Mouse (Mus musculus): ENCODE measurements at regions not wholly inside any gene's neighbourhood (a gene's known extent, or its start where the extent isn't known, plus 50 kb on each side); places are given as distances from the start of the nearest gene placed in this dataset.
A peak's percentile ranks its signal among the peaks of the same experiment; 100 is the strongest.

DNA sequence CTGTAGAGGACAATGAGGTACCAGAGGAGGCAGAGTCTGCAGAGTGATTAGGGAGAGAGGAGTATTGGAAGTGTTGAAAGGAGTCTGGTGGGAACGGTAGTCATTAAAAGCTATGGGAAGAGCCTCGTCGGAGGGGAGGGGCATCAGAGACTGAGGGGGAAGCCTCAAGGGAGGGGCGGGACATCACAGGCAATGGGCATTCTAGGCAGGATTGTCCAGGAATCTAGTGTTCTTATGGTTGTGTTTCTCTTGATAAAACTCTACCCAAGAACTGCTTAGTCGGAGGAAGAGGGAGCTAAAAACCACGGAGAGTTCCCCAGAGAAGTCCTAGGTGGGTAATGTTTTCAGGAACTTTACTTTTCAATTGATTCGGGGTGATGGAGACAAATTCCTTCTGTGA, 90.2 kb downstream of the Sec23ip start:
- no peak overlapping the region for H3K27ac ChIP-seq (ENCODE audit: insufficient read depth, low read length)
- no peak for TF ChIP-seq CTCF (IDR thresholded peaks at IDR 0.05; ENCODE audit: borderline replicate concordance, insufficient read depth, low read length)
- TF ChIP-seq POLR2A (IDR thresholded peaks at IDR 0.05; ENCODE audit: low read depth, low read length): no peak
- no peak overlapping the region for H3K4me3 ChIP-seq (ENCODE audit: insufficient read depth, low read length)
- H3K4me1 ChIP-seq (ENCODE audit: control insufficient read depth, insufficient read depth, low read length): no peaks in the 10 kb centered on the region

DNA sequence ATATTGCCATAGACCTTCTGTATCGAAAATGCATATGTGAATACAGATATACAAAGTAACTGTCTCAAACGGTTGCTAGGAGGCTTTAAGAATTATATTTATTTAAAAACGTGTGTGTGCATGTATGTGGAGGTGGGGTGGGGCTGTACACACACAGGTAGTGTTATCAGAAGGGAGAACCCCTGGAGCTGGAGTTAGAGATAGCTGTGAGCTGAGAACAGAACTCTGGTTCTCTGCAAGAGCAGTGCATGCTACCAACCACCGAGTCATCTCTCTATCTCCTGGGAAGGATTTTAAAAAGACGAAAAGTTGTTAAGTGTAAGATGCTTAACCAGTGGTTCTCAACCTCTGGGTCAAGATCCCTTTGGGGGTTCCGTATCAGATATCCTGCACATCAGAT, 91.7 kb downstream of the Sec23ip start:
- Histone ChIP-seq H3K4me1 (ENCODE audit: control insufficient read depth, insufficient read depth, low read length) (no peaks in the 10 kb centered on the region), H3K4me3 (ENCODE audit: insufficient read depth, low read length) (no peak overlapping the region), H3K27ac (ENCODE audit: insufficient read depth, low read length) (no peak overlapping the region)
- TF ChIP-seq POLR2A (IDR thresholded peaks at IDR 0.05; ENCODE audit: low read depth, low read length) (no peak), CTCF (IDR thresholded peaks at IDR 0.05; ENCODE audit: borderline replicate concordance, insufficient read depth, low read length) (no peak)

DNA sequence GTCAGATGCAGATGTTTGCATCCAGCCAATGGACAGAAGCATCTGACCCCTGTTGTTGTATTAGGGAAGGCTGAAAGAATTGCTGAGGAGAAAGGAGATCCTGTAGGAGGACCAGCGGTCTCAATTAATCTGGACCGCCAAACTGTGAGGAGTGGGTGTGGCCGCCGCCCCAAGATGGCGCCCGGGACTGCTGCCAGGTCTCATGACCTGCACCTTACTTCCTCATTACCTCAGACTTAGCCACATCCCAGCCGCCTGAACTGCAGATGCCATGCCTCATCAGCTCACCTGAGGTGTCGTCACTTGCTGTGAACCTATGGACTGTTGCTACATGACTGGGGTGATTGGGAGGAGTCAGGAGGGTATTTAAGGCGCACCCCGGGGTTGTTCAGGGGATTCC, 97.8 kb downstream of the Sec23ip start:
- Histone ChIP-seq H3K27ac (ENCODE audit: insufficient read depth, low read length) (no peak overlapping the region), H3K4me3 (ENCODE audit: insufficient read depth, low read length) (no peak overlapping the region), H3K4me1 (ENCODE audit: control insufficient read depth, insufficient read depth, low read length) (no peaks in the 10 kb centered on the region)
- no peak for TF ChIP-seq CTCF (IDR thresholded peaks at IDR 0.05; ENCODE audit: borderline replicate concordance, insufficient read depth, low read length)
- TF ChIP-seq POLR2A (IDR thresholded peaks at IDR 0.05; ENCODE audit: low read depth, low read length): no peak

DNA sequence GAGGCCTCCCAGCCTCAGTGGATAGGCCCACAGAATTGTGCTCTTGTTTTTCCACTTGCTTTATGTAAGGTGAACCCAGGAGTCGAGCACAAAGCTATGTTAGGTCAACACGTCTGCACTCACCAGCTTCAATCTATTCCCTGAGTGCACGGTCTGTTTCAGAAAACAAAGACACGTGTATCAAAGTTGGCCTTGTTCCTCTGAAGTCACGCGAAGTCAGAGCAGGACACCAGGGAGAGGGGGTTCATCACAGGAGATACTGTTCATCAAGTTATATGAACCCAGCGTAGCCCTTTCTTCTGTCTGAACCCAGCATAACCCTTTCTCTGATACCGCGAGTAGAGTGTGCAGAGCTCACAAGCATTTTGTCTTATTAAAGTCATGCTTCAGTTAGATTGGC, 98.8 kb downstream of the Sec23ip start:
- H3K27ac ChIP-seq (ENCODE audit: insufficient read depth, low read length): no peak overlapping the region
- H3K4me3 ChIP-seq (ENCODE audit: insufficient read depth, low read length): no peak overlapping the region
- TF ChIP-seq POLR2A (IDR thresholded peaks at IDR 0.05; ENCODE audit: low read depth, low read length): no peak
- no peaks in the 10 kb centered on the region for H3K4me1 ChIP-seq (ENCODE audit: control insufficient read depth, insufficient read depth, low read length)

DNA sequence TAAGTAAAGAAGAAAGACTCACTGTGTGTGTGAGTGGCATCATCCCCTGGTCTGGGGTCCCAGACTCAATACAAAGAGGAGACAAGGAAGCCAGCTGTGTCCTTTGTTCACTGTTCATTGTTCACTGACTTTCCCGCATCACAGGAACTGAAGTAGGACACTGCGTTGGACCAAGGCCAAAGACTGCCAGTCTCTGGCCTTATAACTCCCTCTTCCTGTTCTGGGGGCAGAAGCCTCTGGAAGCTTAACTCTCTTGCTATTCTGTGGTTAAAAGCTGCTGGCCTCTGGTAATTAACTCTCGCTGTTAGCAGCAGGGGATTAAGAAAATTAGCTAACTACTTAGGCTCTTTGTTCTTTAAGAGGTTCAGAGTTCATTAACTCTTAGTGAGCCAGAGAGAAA, 104.5 kb downstream of the Sec23ip start:
- no peak overlapping the region for H3K4me3 ChIP-seq (ENCODE audit: insufficient read depth, low read length)
- H3K27ac ChIP-seq (ENCODE audit: insufficient read depth, low read length): no peak overlapping the region
- H3K4me1 ChIP-seq (ENCODE audit: control insufficient read depth, insufficient read depth, low read length): no peaks in the 10 kb centered on the region
- TF ChIP-seq POLR2A (IDR thresholded peaks at IDR 0.05; ENCODE audit: low read depth, low read length) (no peak), CTCF (IDR thresholded peaks at IDR 0.05; ENCODE audit: borderline replicate concordance, insufficient read depth, low read length) (no peak)

DNA sequence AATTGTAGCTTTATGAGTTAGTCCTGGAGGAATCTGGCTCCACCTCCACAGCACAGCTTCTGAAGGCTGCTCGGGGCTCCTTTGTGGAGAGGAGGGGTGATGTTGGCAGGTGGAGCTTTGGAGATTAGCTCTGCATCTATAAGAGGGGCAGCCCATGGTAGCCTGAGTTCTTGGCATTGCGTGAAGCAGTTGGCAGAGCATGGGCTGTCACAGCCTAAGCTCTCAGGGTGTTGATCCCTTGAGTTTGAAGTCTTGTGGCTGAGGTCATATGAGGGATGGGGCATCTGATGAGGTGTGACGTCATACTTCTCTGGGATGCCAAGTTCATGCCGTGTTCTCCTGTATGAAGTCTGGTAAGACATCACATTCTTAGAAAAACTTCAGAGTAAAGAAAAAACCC, 109.5 kb downstream of the Sec23ip start:
- no peak overlapping the region for H3K27ac ChIP-seq (ENCODE audit: insufficient read depth, low read length)
- TF ChIP-seq POLR2A (IDR thresholded peaks at IDR 0.05; ENCODE audit: low read depth, low read length) (no peak), CTCF (IDR thresholded peaks at IDR 0.05; ENCODE audit: borderline replicate concordance, insufficient read depth, low read length) (no peak)
- H3K4me3 ChIP-seq (ENCODE audit: insufficient read depth, low read length): no peak overlapping the region
- H3K4me1 ChIP-seq (ENCODE audit: control insufficient read depth, insufficient read depth, low read length): no peaks in the 10 kb centered on the region

DNA sequence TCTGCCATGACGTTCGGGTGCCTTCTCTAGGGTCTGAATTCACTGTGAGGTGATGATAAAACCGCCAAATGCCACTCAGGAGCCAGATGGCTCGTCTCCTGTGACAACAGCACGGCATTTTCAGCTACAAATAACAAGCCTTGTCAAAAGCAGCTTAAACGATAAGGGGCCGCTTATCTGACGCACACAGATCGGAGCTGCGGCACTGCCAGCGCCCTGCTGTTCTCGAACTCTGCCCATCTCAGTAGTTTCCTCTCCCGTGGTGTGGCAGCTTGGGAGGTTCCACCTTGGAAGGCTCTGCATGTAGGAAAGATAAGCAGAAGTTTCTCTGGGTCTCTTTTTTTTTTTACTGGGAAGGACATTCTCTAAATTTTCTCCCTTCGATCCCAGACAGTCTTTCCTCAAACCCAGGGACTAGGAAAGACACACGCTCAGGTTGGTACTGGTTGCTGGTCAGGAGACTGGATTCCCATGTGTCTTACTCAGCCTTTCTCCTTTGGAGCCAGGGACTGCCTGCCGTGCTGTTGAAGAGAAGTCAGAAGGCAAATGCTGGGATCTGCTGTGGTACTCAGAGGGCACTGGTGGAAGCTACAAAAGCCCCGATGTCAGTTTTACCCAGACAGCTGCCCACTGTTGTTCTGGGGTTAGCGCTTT, 110.1 kb downstream of the Sec23ip start:
- no peak for TF ChIP-seq POLR2A (IDR thresholded peaks at IDR 0.05; ENCODE audit: low read depth, low read length)
- no peak for TF ChIP-seq CTCF (IDR thresholded peaks at IDR 0.05; ENCODE audit: borderline replicate concordance, insufficient read depth, low read length)
- Histone ChIP-seq H3K4me1 (ENCODE audit: control insufficient read depth, insufficient read depth, low read length) (no peaks in the 10 kb centered on the region), H3K4me3 (ENCODE audit: insufficient read depth, low read length) (no peak overlapping the region), H3K27ac (ENCODE audit: insufficient read depth, low read length) (no peak overlapping the region)

DNA sequence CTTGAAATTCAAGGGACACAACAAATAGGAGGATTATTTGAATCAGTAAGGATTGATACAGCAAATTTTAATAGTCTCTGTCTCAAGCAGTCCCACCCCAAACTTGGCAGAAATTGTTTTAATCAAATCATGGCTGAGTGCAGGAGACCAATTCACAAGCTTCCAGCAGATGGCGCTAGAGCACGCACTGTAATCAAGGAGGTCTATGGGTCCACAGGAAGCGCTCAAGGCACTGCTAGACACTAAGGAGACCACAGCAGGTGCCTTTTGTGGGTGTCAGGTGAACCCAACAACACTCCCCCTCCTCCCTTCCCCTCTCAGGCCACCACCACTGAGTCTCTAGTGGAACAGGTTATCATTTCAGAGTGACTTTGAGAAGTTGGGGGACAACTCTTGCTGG, 115.4 kb downstream of the Sec23ip start:
- H3K4me3 ChIP-seq (ENCODE audit: insufficient read depth, low read length): no peak overlapping the region
- no peaks in the 10 kb centered on the region for H3K4me1 ChIP-seq (ENCODE audit: control insufficient read depth, insufficient read depth, low read length)
- H3K27ac ChIP-seq (ENCODE audit: insufficient read depth, low read length): no peak overlapping the region
- TF ChIP-seq POLR2A (IDR thresholded peaks at IDR 0.05; ENCODE audit: low read depth, low read length) (no peak), CTCF (IDR thresholded peaks at IDR 0.05; ENCODE audit: borderline replicate concordance, insufficient read depth, low read length) (peak; percentile 78; the same call in 1 of the 2 replicates)

DNA sequence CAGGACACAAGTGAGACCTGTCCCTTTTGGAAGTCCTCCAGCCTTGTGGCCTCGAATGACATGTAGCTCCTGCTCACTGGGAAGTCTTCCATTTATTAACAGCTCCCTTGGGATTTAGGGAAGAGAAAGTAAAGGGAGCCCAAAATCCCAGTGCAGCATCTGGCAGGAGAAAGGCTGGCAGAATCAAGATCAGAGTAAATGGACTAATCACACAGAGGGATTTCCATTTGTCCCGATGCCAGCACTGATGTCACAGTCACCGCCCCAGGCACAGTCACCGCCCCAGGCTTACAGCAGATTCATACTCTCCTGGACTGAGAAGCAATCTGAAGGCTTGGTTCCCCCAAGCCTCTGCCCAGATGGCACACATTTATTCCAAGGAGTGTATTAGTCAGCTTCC, 116.0 kb downstream of the Sec23ip start:
- H3K27ac ChIP-seq (ENCODE audit: insufficient read depth, low read length): no peak overlapping the region
- no peaks in the 10 kb centered on the region for H3K4me1 ChIP-seq (ENCODE audit: control insufficient read depth, insufficient read depth, low read length)
- no peak overlapping the region for H3K4me3 ChIP-seq (ENCODE audit: insufficient read depth, low read length)
- TF ChIP-seq CTCF (IDR thresholded peaks at IDR 0.05; ENCODE audit: borderline replicate concordance, insufficient read depth, low read length): no peak
- no peak for TF ChIP-seq POLR2A (IDR thresholded peaks at IDR 0.05; ENCODE audit: low read depth, low read length)

DNA sequence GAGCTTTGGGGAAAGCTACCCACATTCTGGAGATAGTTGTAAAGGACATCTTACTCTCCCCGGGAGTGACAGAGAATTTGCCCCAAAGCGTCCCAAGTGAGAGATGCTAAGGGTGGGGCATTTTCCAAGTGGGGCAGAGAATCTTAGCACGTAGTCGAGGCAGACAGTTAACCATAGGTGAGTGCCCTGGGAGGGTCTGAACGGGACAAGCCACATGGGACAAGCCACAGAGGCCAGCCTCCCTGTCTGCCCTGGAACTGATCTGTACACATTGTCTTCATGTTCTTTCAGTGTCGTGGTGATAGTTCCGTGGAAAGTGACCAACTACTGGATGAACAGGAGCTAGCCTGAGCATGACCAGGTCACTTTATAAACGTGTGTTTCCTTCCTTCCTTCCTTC, 116.6 kb downstream of the Sec23ip start:
- Histone ChIP-seq H3K27ac (ENCODE audit: insufficient read depth, low read length) (no peak overlapping the region), H3K4me3 (ENCODE audit: insufficient read depth, low read length) (no peak overlapping the region), H3K4me1 (ENCODE audit: control insufficient read depth, insufficient read depth, low read length) (no peaks in the 10 kb centered on the region)
- TF ChIP-seq POLR2A (IDR thresholded peaks at IDR 0.05; ENCODE audit: low read depth, low read length): no peak
- no peak for TF ChIP-seq CTCF (IDR thresholded peaks at IDR 0.05; ENCODE audit: borderline replicate concordance, insufficient read depth, low read length)

DNA sequence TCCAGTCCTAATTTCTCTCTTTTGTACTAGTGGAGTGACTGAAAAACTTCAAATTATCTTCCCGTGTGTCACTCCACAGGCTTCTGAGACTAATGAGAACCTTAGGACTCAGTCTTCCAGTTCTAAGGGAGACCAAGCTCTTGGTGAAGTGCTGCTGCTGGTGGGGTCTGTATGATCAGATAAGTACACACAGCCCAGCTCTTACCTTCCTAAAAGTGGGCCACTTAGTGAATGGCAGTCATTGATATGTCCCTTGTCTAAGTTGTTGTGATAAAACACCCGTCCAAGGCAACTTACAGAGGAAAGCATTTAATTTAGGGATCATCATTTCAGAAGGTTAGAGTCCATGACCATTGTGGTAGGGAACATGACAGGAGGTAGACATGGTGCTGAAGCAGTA, 124.1 kb downstream of the Sec23ip start:
- Histone ChIP-seq H3K4me1 (ENCODE audit: control insufficient read depth, insufficient read depth, low read length) (no peaks in the 10 kb centered on the region), H3K4me3 (ENCODE audit: insufficient read depth, low read length) (no peak overlapping the region), H3K27ac (ENCODE audit: insufficient read depth, low read length) (no peak overlapping the region)
- no peak for TF ChIP-seq CTCF (IDR thresholded peaks at IDR 0.05; ENCODE audit: borderline replicate concordance, insufficient read depth, low read length)
